Mouse (Mus musculus): ENCODE results near the gene Rfx2.

Rfx2 gene

GRCm38 (mm10) chr17:56833381-56833780 is 2.6 kb upstream of the Rfx2 start:
- no peak for DNase-seq (ENCODE audit: low spot score in 2 of 2)

- DNase-seq (ENCODE audit: low spot score in 2 of 2): no peak
These were observed 2.1 kb upstream of the Rfx2 start for GRCm38 (mm10) chr17:56832918-56833317.

GRCm38 (mm10) chr17:56831111-56831816 is 451 bp upstream of the Rfx2 start:
- peak; percentile 99 for DNase-seq (ENCODE audit: low spot score in 2 of 2)

- DNase-seq (ENCODE audit: low spot score in 2 of 2): no peak
These were observed 1.0 kb downstream of the Rfx2 start for GRCm38 (mm10) chr17:56829795-56830194.

- no peak for DNase-seq (ENCODE audit: low spot score in 2 of 2)
These were observed 1.6 kb downstream of the Rfx2 start for GRCm38 (mm10) chr17:56829171-56829570.

- DNase-seq (ENCODE audit: low spot score in 2 of 2): peak in 1 of 2 experiments; percentile 40
These were observed 4.1 kb downstream of the Rfx2 start for GRCm38 (mm10) chr17:56826718-56827117.

GRCm38 (mm10) chr17:56823352-56823751 is 7.5 kb downstream of the Rfx2 start:
- DNase-seq (ENCODE audit: low spot score in 2 of 2): no peak

GRCm38 (mm10) chr17:56822380-56822779 is 8.4 kb downstream of the Rfx2 start:
- DNase-seq (ENCODE audit: low spot score in 2 of 2): no peak

GRCm38 (mm10) chr17:56819694-56820111 is 11.1 kb downstream of the Rfx2 start:
- peak in 1 of 2 experiments; percentile 64 for DNase-seq (ENCODE audit: low spot score in 2 of 2)

GRCm38 (mm10) chr17:56819032-56819545 is 11.7 kb downstream of the Rfx2 start:
- no peak for DNase-seq (ENCODE audit: low spot score in 2 of 2)

- peak in 1 of 2 experiments; percentile 75 for DNase-seq (ENCODE audit: low spot score in 2 of 2)
These were observed 12.7 kb downstream of the Rfx2 start for GRCm38 (mm10) chr17:56818067-56818636.

- no peak for DNase-seq (ENCODE audit: low spot score in 2 of 2)
These were observed 15.8 kb downstream of the Rfx2 start for GRCm38 (mm10) chr17:56815057-56815345.

GRCm38 (mm10) chr17:56814316-56815056 is 16.3 kb downstream of the Rfx2 start:
- DNase-seq (ENCODE audit: low spot score in 2 of 2): peak in 1 of 2 experiments; percentile 65

GRCm38 (mm10) chr17:56810245-56810644 is 20.6 kb downstream of the Rfx2 start:
- DNase-seq (ENCODE audit: low spot score in 2 of 2): peak in 1 of 2 experiments; percentile 44

- peak; percentile 61 to 78 for DNase-seq (ENCODE audit: low spot score in 2 of 2)
These were observed 22.3 kb downstream of the Rfx2 start for GRCm38 (mm10) chr17:56808518-56808917.

GRCm38 (mm10) chr17:56805784-56806183 is 25.0 kb downstream of the Rfx2 start:
- DNase-seq (ENCODE audit: low spot score in 2 of 2): no peak

GRCm38 (mm10) chr17:56804952-56805351 is 25.9 kb downstream of the Rfx2 start:
- no peak for DNase-seq (ENCODE audit: low spot score in 2 of 2)

GRCm38 (mm10) chr17:56802065-56802464 is 28.7 kb downstream of the Rfx2 start:
- DNase-seq (ENCODE audit: low spot score in 2 of 2): no peak

GRCm38 (mm10) chr17:56799276-56799675 is 31.5 kb downstream of the Rfx2 start:
- DNase-seq (ENCODE audit: low spot score in 2 of 2): no peak

- peak in 1 of 2 experiments; percentile 57 for DNase-seq (ENCODE audit: low spot score in 2 of 2)
These were observed 37.0 kb downstream of the Rfx2 start for GRCm38 (mm10) chr17:56793614-56794319.

GRCm38 (mm10) chr17:56792588-56792987 is 38.2 kb downstream of the Rfx2 start:
- no peak for DNase-seq (ENCODE audit: low spot score in 2 of 2)

GRCm38 (mm10) chr17:56789286-56789685 is 41.5 kb downstream of the Rfx2 start:
- DNase-seq (ENCODE audit: low spot score in 2 of 2): no peak
